Mouse (Mus musculus): Measurements from ENCODE around the gene Olfr1447. TPM values are rescaled to one million over a fixed set of nuclear protein-coding genes. Genes with fewer than 3 reads are reported as not detected.

The Olfr1447 gene
- polyA plus RNA-seq (2016; fragmentation: Nextera tagmentation; extraction: Ambion mirVana), result not detected in 2 replicates

DNA sequence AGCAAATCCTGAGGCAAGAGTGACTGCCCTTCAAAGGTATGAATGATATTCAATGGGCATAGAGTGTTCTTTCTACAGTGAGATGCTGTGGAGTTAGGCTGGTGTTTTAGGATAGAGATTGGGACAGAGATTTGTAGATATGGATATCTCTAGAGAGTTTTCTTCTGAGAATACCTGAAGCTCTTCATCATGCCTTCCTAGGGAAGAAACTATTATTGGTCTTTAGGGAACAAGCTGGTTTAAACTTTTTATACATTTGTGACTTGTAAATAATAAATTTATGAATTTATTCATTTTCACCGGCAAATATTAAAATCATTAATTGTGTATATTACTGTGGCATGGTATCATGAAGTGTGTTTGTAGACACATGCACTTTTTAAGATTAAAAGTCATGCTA, at the start of gene Olfr1447:
Gene Olfr1447, minus strand, starts transcription at position 101 of the 400 bp plus-strand sequence.
- no peak within 1 kb of the TSS for H3K4me3 ChIP-seq
- no peaks in the 10 kb centered on the region for H3K27me3 ChIP-seq (replicated peaks)
- WGBS, result 85% methylated on average over 1 of the region's 1 CpGs
- ATAC-seq (ENCODE audit: insufficient number of reproducible peaks, low FRiP score), result no peak
- H3K9ac ChIP-seq, result no peak within 1 kb of the TSS
- H3K4me1 ChIP-seq (replicated peaks), result no peaks in the 10 kb centered on the region
- H3K4me2 ChIP-seq, result no peak within 1 kb of the TSS
- H3K9me3 ChIP-seq (replicated peaks), result peaks cover 11% of the 10 kb centered on the region; the same call in 1 of the 2 replicates
- H3K27ac ChIP-seq (ENCODE audit: poor library complexity, severe bottlenecking), result no peak within 1 kb of the TSS
- no peaks in the 10 kb centered on the region for H3K36me3 ChIP-seq

DNA sequence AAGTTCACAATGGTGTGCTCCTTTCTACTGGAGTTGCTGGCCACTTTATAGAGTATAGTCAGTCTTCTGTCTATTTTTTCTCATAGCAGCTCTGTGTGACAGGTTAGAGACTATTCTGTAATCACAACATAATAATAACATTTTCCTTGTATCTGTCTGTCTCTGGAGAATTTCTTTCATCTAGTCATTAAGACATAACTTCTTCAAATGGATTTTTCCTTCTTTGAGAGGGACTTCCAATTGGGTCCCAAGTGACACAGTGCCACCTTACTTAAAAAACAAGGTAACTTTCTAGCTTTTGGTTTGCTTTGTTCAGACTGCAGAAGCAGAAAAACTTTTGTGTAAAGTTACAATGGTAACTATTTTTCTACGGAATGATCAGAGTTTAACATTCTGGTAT, 46.4 kb upstream of the Olfr1447 start, which contains the start of gene Olfr1450:
Gene Olfr1450, plus strand, starts transcription at position 301 of the 400 bp plus-strand sequence.
- peaks cover 17% of the 10 kb centered on the region for H3K9me3 ChIP-seq (replicated peaks)
- no peaks in the 10 kb centered on the region for H3K36me3 ChIP-seq
- WGBS, result 72% methylated on average over 1 of the region's 1 CpGs
- H3K27me3 ChIP-seq (replicated peaks), result no peaks in the 10 kb centered on the region
- H3K4me3 ChIP-seq, result no peak within 1 kb of the TSS
- no peak within 1 kb of the TSS for H3K27ac ChIP-seq (ENCODE audit: poor library complexity, severe bottlenecking)
- H3K9ac ChIP-seq, result no peak within 1 kb of the TSS
- no peak within 1 kb of the TSS for H3K4me2 ChIP-seq
- no peak for ATAC-seq (ENCODE audit: insufficient number of reproducible peaks, low FRiP score)
- H3K4me1 ChIP-seq (replicated peaks), result no peaks in the 10 kb centered on the region

DNA sequence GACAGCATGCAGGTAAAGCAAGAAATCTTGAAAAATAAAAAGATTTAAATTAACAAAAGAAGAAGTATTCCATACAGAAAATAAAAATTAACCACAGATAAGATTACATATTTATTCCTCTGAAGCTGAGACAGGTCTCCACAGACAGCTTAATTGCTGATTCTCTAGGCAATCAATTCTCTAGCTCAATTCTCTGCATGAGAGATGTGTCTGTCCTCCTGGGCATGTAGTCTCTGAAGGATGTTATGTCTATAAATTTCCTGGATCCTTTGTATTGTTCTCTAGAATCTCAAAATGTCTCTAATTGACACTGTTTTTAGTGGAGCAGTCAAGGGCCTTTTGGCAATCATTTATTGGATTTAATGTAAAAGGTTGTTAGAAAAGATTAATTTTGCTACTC, 27.0 kb upstream of the Olfr1447 start, which contains the start of gene Olfr1449:
Gene Olfr1449, plus strand, starts transcription at position 301 of the 400 bp plus-strand sequence.
- no peak for ATAC-seq (ENCODE audit: insufficient number of reproducible peaks, low FRiP score)
- H3K27ac ChIP-seq (ENCODE audit: poor library complexity, severe bottlenecking), result no peak within 1 kb of the TSS
- 0 out of 2 replicates have a peak, but pooled peaks cover 7% of the 10 kb centered on the region for H3K9me3 ChIP-seq (replicated peaks)
- no peaks in the 10 kb centered on the region for H3K36me3 ChIP-seq
- no peak within 1 kb of the TSS for H3K4me3 ChIP-seq
- no peaks in the 10 kb centered on the region for H3K4me1 ChIP-seq (replicated peaks)
- no peak within 1 kb of the TSS for H3K4me2 ChIP-seq
- no peaks in the 10 kb centered on the region for H3K27me3 ChIP-seq (replicated peaks)
- H3K9ac ChIP-seq, result no peak within 1 kb of the TSS

DNA sequence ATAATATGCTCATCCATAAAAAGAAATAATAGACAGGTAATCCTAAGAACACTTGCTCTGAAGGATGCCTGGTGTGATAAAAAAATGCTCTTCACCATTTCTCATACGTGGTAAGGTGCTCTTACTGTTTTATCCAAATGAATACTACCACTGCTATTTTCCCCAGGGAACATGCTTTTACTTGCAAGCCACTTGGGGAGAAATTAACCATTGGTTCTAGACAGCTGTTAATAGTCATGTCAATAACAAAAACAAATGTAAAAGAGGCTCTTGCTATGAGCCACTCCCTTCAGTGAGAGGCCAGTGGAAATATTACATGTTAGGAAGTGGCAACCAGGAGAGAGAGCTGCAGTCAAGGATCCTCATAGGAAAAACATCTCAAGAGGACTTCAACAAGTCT, 20.8 kb upstream of the Olfr1447 start, which contains the start of gene Olfr1448:
Gene Olfr1448, minus strand, starts transcription at position 101 of the 400 bp plus-strand sequence.
- Histone ChIP-seq H3K36me3 (no peaks in the 10 kb centered on the region), H3K4me2 (no peak within 1 kb of the TSS), H3K4me3 (no peak within 1 kb of the TSS), H3K27ac (ENCODE audit: poor library complexity, severe bottlenecking) (no peak within 1 kb of the TSS), H3K4me1 (replicated peaks) (no peaks in the 10 kb centered on the region), H3K9ac (no peak within 1 kb of the TSS), H3K27me3 (replicated peaks) (no peaks in the 10 kb centered on the region), H3K9me3 (replicated peaks) (peaks cover 7% of the 10 kb centered on the region; the same call in 1 of the 2 replicates)
- 64% methylated on average over 1 of the region's 1 CpGs for WGBS
- ATAC-seq (ENCODE audit: insufficient number of reproducible peaks, low FRiP score), result no peak

DNA sequence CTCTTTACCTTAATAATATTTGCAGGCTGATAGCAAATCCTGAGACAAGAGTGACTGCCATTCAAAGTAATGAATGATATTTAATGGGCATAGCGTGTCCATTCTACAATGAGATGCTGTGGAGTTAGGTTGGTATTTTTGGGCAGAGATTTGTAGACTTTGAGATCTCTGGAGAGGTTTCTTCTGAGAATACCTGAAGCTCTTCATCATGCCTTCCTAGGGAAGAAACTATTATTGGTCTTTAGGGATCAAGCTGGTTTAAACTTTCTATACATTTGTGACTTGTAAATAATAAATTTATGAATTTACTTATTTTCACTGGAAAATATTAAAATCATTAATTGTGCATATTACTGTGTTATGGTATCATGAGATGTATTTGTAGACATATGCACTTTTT, 10.1 kb downstream of the Olfr1447 start, which contains the start of gene Olfr1446:
Gene Olfr1446, minus strand, starts transcription at position 101 of the 400 bp plus-strand sequence.
- no peaks in the 10 kb centered on the region for H3K27me3 ChIP-seq (replicated peaks)
- H3K9ac ChIP-seq, result no peak within 1 kb of the TSS
- H3K4me2 ChIP-seq, result no peak within 1 kb of the TSS
- WGBS, result 70% methylated on average over 1 of the region's 1 CpGs
- no peak within 1 kb of the TSS for H3K4me3 ChIP-seq
- ATAC-seq (ENCODE audit: insufficient number of reproducible peaks, low FRiP score), result no peak
- peaks cover 8% of the 10 kb centered on the region for H3K9me3 ChIP-seq (replicated peaks)
- no peak within 1 kb of the TSS for H3K27ac ChIP-seq (ENCODE audit: poor library complexity, severe bottlenecking)
- no peaks in the 10 kb centered on the region for H3K36me3 ChIP-seq
- no peaks in the 10 kb centered on the region for H3K4me1 ChIP-seq (replicated peaks)

DNA sequence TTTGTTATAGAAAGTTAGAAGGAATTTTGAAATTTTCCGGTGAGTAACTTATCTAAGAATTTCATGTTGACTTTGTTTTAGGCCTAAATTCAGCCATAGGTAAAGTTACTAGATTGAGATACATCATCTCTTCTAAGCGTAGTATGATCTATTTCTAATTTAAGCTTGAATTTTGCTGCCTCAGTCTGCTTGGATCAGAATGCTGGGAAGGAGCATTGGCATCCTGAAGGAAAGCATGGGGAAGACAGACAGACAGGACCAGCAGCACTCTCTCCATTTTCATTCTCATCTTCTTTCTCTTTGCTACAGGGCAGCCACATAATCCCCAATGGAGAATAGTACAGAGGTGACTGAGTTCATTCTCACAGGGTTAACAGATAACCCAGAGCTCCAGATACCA, 20.0 kb downstream of the Olfr1447 start, which contains the start of gene Olfr1445:
Gene Olfr1445, plus strand, starts transcription at position 301 of the 400 bp plus-strand sequence.
- no peak within 1 kb of the TSS for H3K27ac ChIP-seq (ENCODE audit: poor library complexity, severe bottlenecking)

DNA sequence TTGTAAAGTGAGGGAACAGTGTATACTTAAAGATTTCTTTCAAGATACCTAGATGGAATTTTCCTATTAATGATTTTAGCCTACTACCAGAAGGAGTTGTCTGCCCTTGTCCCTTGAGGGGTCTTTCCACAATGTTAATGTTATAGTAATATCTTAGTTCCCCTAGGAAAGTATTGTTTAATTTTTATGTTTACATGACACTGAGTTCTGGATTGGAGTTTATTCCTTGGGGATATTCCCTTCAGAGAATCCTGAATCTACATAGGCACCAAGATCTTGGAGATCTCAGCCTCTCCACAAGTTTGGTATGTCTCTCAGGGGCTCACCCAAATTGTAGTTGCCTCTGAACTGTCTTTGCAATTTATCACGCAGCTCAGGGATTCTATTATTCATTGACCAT, 46.6 kb downstream of the Olfr1447 start, which contains the start of gene Olfr1444:
Gene Olfr1444, plus strand, starts transcription at position 301 of the 400 bp plus-strand sequence.
- no peak for ATAC-seq (ENCODE audit: insufficient number of reproducible peaks, low FRiP score)
- Histone ChIP-seq H3K4me3 (no peak within 1 kb of the TSS), H3K4me1 (replicated peaks) (no peaks in the 10 kb centered on the region), H3K36me3 (no peaks in the 10 kb centered on the region), H3K9me3 (replicated peaks) (0 out of 2 replicates have a peak, but pooled peaks cover 2% of the 10 kb centered on the region), H3K27ac (ENCODE audit: poor library complexity, severe bottlenecking) (no peak within 1 kb of the TSS), H3K27me3 (replicated peaks) (no peaks in the 10 kb centered on the region), H3K9ac (no peak within 1 kb of the TSS), H3K4me2 (no peak within 1 kb of the TSS)
- WGBS, result 49% methylated on average over 1 of the region's 1 CpGs

More for the DNA sequence above, 20.0 kb downstream of the Olfr1447 start, which contains the start of gene Olfr1445:
- H3K4me1 ChIP-seq (replicated peaks), result no peaks in the 10 kb centered on the region
- no peak within 1 kb of the TSS for H3K9ac ChIP-seq
- WGBS, result 75% methylated on average over 2 of the region's 2 CpGs
- ATAC-seq (ENCODE audit: insufficient number of reproducible peaks, low FRiP score), result no peak
- H3K4me3 ChIP-seq, result no peak within 1 kb of the TSS
- H3K36me3 ChIP-seq, result no peaks in the 10 kb centered on the region
- H3K27me3 ChIP-seq (replicated peaks), result no peaks in the 10 kb centered on the region
- H3K4me2 ChIP-seq, result no peak within 1 kb of the TSS
- no peaks in the 10 kb centered on the region; the same call in 1 of the 2 replicates for H3K9me3 ChIP-seq (replicated peaks)

Other genes with a start within 250 kb of the Olfr1447 start
- gene Olfr1442, start 233.3 kb downstream of the Olfr1447 start, polyA plus RNA-seq (2016; fragmentation: Nextera tagmentation; extraction: Ambion mirVana), result not detected in 2 replicates
- gene Olfr1443, start 225.6 kb downstream of the Olfr1447 start, polyA plus RNA-seq (2016; fragmentation: Nextera tagmentation; extraction: Ambion mirVana), result not detected in 2 replicates
- not detected in 2 replicates for gene Keg1, start 208.0 kb downstream of the Olfr1447 start, polyA plus RNA-seq (2016; fragmentation: Nextera tagmentation; extraction: Ambion mirVana)
- 0.69 and 1.2 TPM in 2 replicates for gene Cntf, start 138.1 kb downstream of the Olfr1447 start, polyA plus RNA-seq (2016; fragmentation: Nextera tagmentation; extraction: Ambion mirVana)
- 14.8 and 16.4 TPM in 2 replicates for gene Zfp91, start 107.6 kb downstream of the Olfr1447 start, polyA plus RNA-seq (2016; fragmentation: Nextera tagmentation; extraction: Ambion mirVana)
- 0.54 and 0.75 TPM in 2 replicates for gene Lpxn, start 107.5 kb downstream of the Olfr1447 start, polyA plus RNA-seq (2016; fragmentation: Nextera tagmentation; extraction: Ambion mirVana)
- gene Gm5244, start 57.1 kb downstream of the Olfr1447 start, polyA plus RNA-seq (2016; fragmentation: Nextera tagmentation; extraction: Ambion mirVana), result not detected in 2 replicates
- not detected in 2 replicates for gene Olfr1444, start 46.5 kb downstream of the Olfr1447 start, polyA plus RNA-seq (2016; fragmentation: Nextera tagmentation; extraction: Ambion mirVana)
- gene Olfr1445, start 19.9 kb downstream of the Olfr1447 start, polyA plus RNA-seq (2016; fragmentation: Nextera tagmentation; extraction: Ambion mirVana), result not detected in 2 replicates
- gene Olfr1446, start 10.2 kb downstream of the Olfr1447 start, polyA plus RNA-seq (2016; fragmentation: Nextera tagmentation; extraction: Ambion mirVana), result not detected in 2 replicates
- gene Olfr1448, start 20.7 kb upstream of the Olfr1447 start, polyA plus RNA-seq (2016; fragmentation: Nextera tagmentation; extraction: Ambion mirVana), result not detected in 2 replicates
- gene Olfr1449, start 27.1 kb upstream of the Olfr1447 start, polyA plus RNA-seq (2016; fragmentation: Nextera tagmentation; extraction: Ambion mirVana), result not detected in 2 replicates
- gene Olfr1450, start 46.5 kb upstream of the Olfr1447 start, polyA plus RNA-seq (2016; fragmentation: Nextera tagmentation; extraction: Ambion mirVana), result not detected in 2 replicates
- not detected in 2 replicates for gene Olfr1451, start 91.3 kb upstream of the Olfr1447 start, polyA plus RNA-seq (2016; fragmentation: Nextera tagmentation; extraction: Ambion mirVana)
- not detected in 2 replicates for gene Olfr1453, start 124.6 kb upstream of the Olfr1447 start, polyA plus RNA-seq (2016; fragmentation: Nextera tagmentation; extraction: Ambion mirVana)
- not detected in 2 replicates for gene Olfr1454, start 156.9 kb upstream of the Olfr1447 start, polyA plus RNA-seq (2016; fragmentation: Nextera tagmentation; extraction: Ambion mirVana)
- gene Olfr1457, start 194.1 kb upstream of the Olfr1447 start, polyA plus RNA-seq (2016; fragmentation: Nextera tagmentation; extraction: Ambion mirVana), result not detected in 2 replicates
- not detected in 2 replicates for gene Olfr1458, start 203.0 kb upstream of the Olfr1447 start, polyA plus RNA-seq (2016; fragmentation: Nextera tagmentation; extraction: Ambion mirVana)
- not detected in 2 replicates for gene Olfr1459, start 245.8 kb upstream of the Olfr1447 start, polyA plus RNA-seq (2016; fragmentation: Nextera tagmentation; extraction: Ambion mirVana)